Mouse (Mus musculus) CD4-positive, CD25-positive, alpha-beta regulatory T cell, adult 4 months (primary cell): ENCODE data around the gene Syt15. TPM values are rescaled to one million over a fixed set of nuclear protein-coding genes. Genes with fewer than 3 reads are reported as not detected.
A peak's percentile ranks its signal among the peaks of the same experiment; 100 is the strongest.
"Not testable (repeated sequence)": the region's sequence is repeated elsewhere in the genome, so short reads cannot be mapped to it uniquely, and the experiment has no call there.

Experiments
- ATAC-seq: one replicate; pipeline ENCODE4 v1.8.0; 2017
- polyA plus RNA-seq, 2 experiments: library from polyadenylated mRNA; unstranded; fragments of 100-300 nt; shearing (Covaris generic); gene quantifications; one replicate each; pipeline ENCODE4 v1.2.1; 2017

The Syt15 gene
- polyA plus RNA-seq, 2 experiments from 2014 or later = 0.23 to 0.27 TPM

DNA sequence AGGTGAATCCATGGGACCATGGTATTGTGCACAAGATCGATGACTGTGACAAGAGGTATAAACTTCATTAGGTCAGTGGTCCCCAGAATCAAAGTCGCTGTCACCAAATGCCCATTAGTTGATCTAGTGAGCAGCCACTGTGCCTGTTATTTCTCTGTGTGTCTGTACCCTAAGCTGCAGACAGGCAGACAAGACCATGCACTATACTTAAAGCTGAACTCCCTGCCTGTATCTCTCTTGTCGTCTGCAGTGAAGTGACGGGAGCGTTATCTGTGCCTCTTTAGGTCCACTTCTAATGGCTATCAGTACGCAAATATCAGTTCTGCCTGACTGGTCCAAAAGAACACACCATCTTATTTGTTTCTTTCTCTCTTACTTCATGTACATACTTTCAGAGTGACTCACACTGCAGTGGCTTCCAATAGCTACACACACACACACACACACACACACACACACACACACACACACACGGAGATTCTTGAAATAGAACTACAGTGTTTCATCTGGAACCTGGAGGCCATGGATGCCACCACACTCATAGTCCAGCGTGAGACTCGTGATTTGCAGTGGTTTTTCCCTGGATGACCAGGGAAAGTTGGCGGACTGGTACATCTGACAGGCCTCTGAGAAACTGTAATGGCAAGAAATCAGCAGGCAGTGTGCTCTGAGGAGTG lies 9.6 kb downstream of the Syt15 start:
- ATAC-seq = no peak

DNA sequence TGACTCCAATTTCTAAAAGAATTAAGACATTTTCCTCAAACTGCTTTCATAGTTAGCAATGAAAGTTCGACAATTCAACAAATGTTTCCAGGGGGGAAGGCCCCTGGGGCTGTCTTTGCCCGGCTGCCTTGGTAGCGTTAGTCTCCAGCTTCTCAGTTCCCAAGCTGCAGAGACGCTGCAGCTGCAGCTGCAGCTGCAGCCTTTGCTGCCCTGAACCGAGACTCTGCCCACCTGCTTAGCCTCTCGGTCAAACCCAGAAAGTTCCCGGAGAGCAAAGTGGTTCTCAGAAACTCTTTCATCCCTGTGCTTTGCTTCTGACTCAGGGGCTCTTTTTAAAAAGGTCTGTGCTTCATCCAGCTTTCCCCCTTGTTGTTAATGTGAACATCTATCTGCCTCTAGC lies 12.9 kb downstream of the Syt15 start:
- ATAC-seq = no peak

GRCm38 (mm10) chr14:34232866-34233680 lies 13.7 kb downstream of the Syt15 start:
- ATAC-seq = no peak

DNA sequence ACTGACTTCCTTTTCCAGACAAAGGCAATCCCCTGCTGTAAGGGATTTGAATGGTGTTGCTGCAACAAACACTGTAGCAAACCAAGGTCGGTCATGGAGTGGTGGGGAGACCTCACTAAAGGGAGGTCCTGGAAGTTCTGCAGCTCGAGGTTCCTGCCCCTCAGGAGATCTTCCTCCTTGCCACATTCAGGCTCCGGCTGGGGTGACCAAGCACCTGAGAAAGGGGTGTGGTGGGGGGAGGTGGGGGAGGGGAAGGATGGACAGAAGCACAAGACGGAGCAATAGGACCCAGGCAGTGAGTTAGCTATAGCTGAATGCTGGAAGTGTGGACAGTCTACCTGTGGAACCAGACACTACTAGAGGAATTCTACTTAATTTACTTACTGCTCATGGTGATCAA lies 14.5 kb downstream of the Syt15 start:
- ATAC-seq = no peak

GRCm38 (mm10) chr14:34234630-34235380 lies 15.4 kb downstream of the Syt15 start:
- ATAC-seq = no peak

DNA sequence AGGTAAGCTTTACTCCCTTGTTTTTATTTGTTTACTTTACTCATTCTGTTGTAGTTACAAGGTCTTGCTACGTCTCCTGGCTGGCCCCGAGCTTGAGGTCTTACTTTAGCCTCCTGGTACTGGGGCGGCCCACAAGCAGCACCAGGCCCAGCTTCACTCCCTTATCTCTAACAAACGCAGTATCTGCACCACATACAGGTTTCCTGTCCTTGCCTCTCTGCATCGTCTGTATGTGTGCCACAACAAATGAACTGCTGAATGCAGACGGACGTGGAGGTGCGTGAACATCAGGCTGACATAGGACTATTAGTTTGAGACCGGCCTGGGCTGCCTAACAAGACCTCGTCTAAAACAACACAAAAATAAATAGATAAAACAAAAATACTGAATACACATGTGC lies 20.9 kb downstream of the Syt15 start:
- ATAC-seq = no peak

- ATAC-seq = no peak
Observed at GRCm38 (mm10) chr14:34240676-34241075, 21.3 kb downstream of the Syt15 start.

- no peak for ATAC-seq
Observed at GRCm38 (mm10) chr14:34252470-34253145, 33.2 kb downstream of the Syt15 start.

GRCm38 (mm10) chr14:34253261-34253660 lies 33.9 kb downstream of the Syt15 start:
- ATAC-seq = no peak

DNA sequence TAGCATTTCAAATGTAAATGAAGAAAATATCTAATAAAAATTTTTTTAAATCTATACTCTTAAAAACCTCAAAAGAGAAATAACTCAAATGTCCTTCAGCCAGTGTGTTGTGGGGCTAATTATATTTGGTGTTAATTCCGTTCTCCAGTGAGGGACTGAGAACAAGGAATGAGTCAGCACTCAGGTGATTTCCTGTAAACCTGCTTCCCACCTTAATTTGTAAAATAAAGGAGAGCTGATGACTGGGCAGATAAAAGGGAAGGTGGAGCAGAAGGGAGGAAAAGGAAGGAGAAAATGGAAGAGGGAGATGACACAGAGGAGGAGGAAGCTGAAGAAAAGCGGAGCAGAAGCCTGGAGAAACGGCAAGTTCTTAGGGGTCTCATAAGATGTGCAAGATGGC lies 39.1 kb downstream of the Syt15 start:
- not testable (repeated sequence) for ATAC-seq

GRCm38 (mm10) chr14:34268046-34268445 lies 48.7 kb downstream of the Syt15 start:
- no peak for ATAC-seq

DNA sequence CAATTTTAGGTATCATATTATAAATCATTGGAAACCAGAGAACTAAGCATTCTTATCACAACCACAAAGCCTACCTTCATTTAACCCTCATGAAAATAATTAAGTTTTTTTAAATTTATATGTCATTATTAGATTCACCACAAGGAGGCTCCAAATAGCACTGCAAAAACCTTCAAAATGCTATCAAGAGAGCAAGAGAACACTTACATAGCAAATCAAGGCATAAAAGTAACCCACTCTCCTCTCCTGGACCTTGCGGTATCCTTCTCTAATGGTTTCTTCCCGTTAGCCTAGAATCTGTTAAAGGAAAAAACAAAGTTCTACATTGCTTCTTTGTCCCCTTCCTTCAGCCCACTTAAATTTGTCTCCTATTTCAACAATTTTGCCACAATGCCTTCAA lies 53.9 kb downstream of the Syt15 start:
- peak; percentile 51 for ATAC-seq

DNA sequence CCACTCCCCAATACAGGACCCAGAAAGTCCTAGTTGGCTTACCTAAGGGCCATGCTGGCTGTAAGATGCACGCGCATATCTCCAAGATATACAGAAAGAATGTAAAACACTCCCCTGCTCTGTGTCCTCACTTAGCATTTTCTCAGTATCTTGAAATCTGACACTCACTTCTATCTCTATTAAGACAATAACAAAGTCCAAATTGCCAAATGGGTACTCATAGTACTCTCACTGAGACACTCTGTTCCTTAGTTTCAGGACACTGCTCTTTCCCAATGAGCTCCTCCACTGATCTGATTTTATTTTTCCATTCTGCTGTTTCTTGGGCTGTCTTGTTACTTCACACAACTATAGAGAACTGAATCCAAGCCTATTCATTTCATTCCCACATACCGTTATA lies 54.7 kb downstream of the Syt15 start:
- no peak for ATAC-seq

DNA sequence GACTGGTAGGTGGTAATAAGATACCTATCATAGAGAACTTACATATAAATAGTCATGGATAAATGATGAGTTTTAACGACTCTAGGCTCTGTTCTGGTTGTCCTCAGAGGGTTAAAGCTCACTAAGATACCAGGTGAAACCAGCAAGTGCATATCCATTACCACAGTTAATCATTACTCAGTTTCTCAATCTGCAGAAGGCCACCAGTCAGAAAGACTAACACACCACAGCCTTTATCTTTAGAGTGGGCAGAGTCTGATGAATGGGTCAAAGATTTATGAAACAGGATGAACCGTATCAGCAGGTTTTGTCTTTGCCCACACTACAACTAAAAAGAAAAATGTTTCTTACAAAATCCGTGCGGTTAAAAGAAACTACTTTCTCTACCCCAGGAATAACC lies 55.8 kb downstream of the Syt15 start:
- ATAC-seq = no peak

DNA sequence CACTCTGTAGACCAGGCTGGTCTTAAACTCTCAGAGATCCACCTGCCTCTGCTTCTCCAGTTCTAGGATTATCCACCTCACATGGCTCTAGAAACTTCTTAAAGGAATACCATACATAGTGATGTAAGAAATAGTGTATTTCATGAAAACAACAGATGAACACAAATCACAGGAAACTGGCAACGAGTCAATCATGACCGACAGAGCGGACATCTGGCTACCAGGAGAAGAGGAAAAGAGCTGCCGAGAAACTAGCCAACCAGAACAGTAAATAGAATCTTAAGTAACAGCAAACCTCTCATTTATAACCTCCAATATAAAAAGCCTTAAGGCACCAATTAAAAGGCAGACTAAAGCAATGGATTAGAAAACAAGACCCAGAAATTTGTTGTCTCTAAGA lies 60.3 kb downstream of the Syt15 start:
- no peak for ATAC-seq

Other genes starting within 250 kb of the Syt15 start
- gene Zfp488, start 240.8 kb upstream of the Syt15 start, polyA plus RNA-seq = not detected
- gene Gm30083, start 204.4 kb upstream of the Syt15 start, polyA plus RNA-seq = not detected
- not detected for gene Gm5460, start 202.8 kb upstream of the Syt15 start, polyA plus RNA-seq
- not detected for gene Antxrl, start 166.9 kb upstream of the Syt15 start, polyA plus RNA-seq
- not detected for gene Anxa8, start 133.6 kb upstream of the Syt15 start, polyA plus RNA-seq
- gene A630023A22Rik, start 116.8 kb upstream of the Syt15 start, polyA plus RNA-seq = not detected
- gene Npy4r, start 67.1 kb upstream of the Syt15 start, polyA plus RNA-seq = not detected
- under 1 TPM in 1 of 2 experiments, not detected in 1; 0.05 TPM for gene Gprin2, start 17.9 kb upstream of the Syt15 start, polyA plus RNA-seq
- gene Shld2, start 90.9 kb downstream of the Syt15 start, polyA plus RNA-seq = 10 to 100 TPM in 1 of 2 experiments, 1 to 10 TPM in 1; 8.8 to 12.1 TPM
- 10 to 100 TPM; 22.9 to 42.0 TPM for gene Glud1, start 91.1 kb downstream of the Syt15 start, polyA plus RNA-seq
- not detected for gene Fam25c, start 135.8 kb downstream of the Syt15 start, polyA plus RNA-seq
- gene Sncg, start 155.2 kb downstream of the Syt15 start, polyA plus RNA-seq = not detected
- under 1 TPM; 0.08 to 0.19 TPM for gene Mmrn2, start 155.9 kb downstream of the Syt15 start, polyA plus RNA-seq